Mouse (Mus musculus): ENCODE data around the gene Nit2. TPM values are rescaled to one million over a fixed set of nuclear protein-coding genes. Genes with fewer than 3 reads are reported as not detected.

Nit2 gene
- polyA plus RNA-seq, 1 experiment from 2014 or later: 65.5 TPM

- peaks cover 25% of the 10 kb centered on the region for H3K36me3 ChIP-seq (ENCODE audit: control insufficient read depth, insufficient read depth, low read length)
- 94% methylated on average over 4 of the region's 4 CpGs for WGBS
- ATAC-seq (ENCODE audit: low read depth): no peak
Measured at GRCm38 (mm10) chr16:57151437-57151836, 15.7 kb downstream of the Nit2 start.

DNA sequence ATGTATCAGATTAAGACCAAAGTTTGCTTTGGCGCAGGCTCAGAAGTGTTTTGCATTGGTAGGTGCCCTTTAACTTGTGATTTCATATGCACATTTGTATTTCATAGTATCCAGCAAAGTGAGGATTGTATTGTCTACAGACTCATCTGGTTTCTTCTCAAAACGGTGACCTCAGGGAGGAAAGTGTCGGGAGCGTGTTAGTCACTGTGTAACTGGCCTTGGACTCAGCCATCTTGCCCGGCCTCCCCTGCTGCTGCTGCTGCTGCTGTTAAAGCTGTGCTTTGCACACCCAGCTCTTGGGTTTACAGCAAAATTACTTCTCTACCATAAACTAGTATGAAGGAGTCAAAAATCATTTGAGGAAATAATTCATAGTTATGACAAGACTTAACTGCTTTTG is 22.4 kb downstream of the Nit2 start:
- WGBS: 97% methylated on average over 5 of the region's 5 CpGs

More at GRCm38 (mm10) chr16:57151437-57151836, 15.7 kb downstream of the Nit2 start:
- Histone ChIP-seq H3K9ac (ENCODE audit: low read length) (no peak overlapping the region), H3K9me3 (ENCODE audit: control insufficient read depth, low read length) (no peaks in the 10 kb centered on the region), H3K4me1 (replicated peaks; ENCODE audit: control insufficient read depth, insufficient read depth, low read length) (no peaks in the 10 kb centered on the region), H3K4me2 (ENCODE audit: low read depth, low read length) (no peak overlapping the region), H3K27ac (ENCODE audit: low read length) (no peak overlapping the region), H3K27me3 (ENCODE audit: control insufficient read depth, insufficient read depth, low read depth, low read length) (no peaks in the 10 kb centered on the region), H3K4me3 (ENCODE audit: low read length) (no peak overlapping the region)

DNA sequence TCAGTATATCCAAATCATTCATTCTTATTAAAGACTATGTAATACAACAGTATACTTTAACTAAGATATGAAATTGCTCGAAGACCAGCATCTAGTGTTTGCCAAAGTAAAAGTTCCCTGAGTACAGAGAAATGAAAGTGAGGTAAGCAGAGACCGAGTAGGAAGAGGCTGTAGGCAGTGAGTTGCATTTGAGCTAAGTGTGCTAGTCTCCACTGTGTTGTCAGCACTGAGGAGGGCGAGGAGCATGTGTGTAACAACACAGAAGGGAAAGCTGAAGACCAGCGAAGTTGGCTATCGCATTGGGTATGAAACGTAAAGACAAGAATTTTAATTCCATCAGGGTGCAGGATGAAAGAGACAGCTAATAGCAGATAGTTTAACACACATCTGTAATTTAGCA is 33.5 kb downstream of the Nit2 start:
- H3K4me2 ChIP-seq (ENCODE audit: low read depth, low read length): no peak overlapping the region
- no peak for ATAC-seq (ENCODE audit: low read depth)
- no peaks in the 10 kb centered on the region for H3K4me1 ChIP-seq (replicated peaks; ENCODE audit: control insufficient read depth, insufficient read depth, low read length)
- H3K36me3 ChIP-seq (ENCODE audit: control insufficient read depth, insufficient read depth, low read length): peaks cover 10% of the 10 kb centered on the region
- no peaks in the 10 kb centered on the region for H3K9me3 ChIP-seq (ENCODE audit: control insufficient read depth, low read length)
- no peak overlapping the region for H3K4me3 ChIP-seq (ENCODE audit: low read length)
- no peaks in the 10 kb centered on the region for H3K27me3 ChIP-seq (ENCODE audit: control insufficient read depth, insufficient read depth, low read depth, low read length)
- no peak overlapping the region for H3K27ac ChIP-seq (ENCODE audit: low read length)
- WGBS: 91% methylated on average over 6 of the region's 6 CpGs
- H3K9ac ChIP-seq (ENCODE audit: low read length): no peak overlapping the region

More for the DNA sequence above, 22.4 kb downstream of the Nit2 start:
- H3K27me3 ChIP-seq (ENCODE audit: control insufficient read depth, insufficient read depth, low read depth, low read length): no peaks in the 10 kb centered on the region
- no peak overlapping the region for H3K9ac ChIP-seq (ENCODE audit: low read length)
- no peak overlapping the region for H3K4me3 ChIP-seq (ENCODE audit: low read length)
- H3K4me1 ChIP-seq (replicated peaks; ENCODE audit: control insufficient read depth, insufficient read depth, low read length): no peaks in the 10 kb centered on the region
- H3K36me3 ChIP-seq (ENCODE audit: control insufficient read depth, insufficient read depth, low read length): peaks cover 28% of the 10 kb centered on the region
- no peak overlapping the region for H3K27ac ChIP-seq (ENCODE audit: low read length)
- H3K4me2 ChIP-seq (ENCODE audit: low read depth, low read length): no peak overlapping the region
- ATAC-seq (ENCODE audit: low read depth): no peak
- no peaks in the 10 kb centered on the region for H3K9me3 ChIP-seq (ENCODE audit: control insufficient read depth, low read length)

DNA sequence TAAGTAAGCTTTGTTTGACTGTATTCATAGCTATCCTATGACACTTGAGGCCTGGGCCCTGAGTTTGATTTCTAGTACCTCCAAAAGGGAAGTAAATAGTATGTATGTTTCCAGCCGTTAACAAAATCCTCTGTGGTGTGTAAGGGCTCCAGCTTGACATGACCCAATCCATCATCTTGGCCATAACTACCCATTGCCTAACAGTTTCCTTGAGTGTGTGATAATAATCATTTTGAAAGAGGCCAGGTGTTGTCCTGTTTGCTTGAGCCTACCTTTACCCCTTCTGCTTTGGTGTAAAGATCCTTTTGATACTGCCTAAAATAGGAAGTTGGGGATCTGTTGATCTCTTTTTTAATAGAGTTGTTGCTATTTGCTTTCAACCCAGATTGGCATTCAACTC is 34.8 kb downstream of the Nit2 start:
- H3K4me3 ChIP-seq (ENCODE audit: low read length): no peak overlapping the region
- 0 out of 2 replicates have a peak, but pooled peaks cover 4% of the 10 kb centered on the region for H3K4me1 ChIP-seq (replicated peaks; ENCODE audit: control insufficient read depth, insufficient read depth, low read length)
- H3K4me2 ChIP-seq (ENCODE audit: low read depth, low read length): no peak overlapping the region
- 34% methylated on average over 1 of the region's 1 CpGs for WGBS
- H3K9ac ChIP-seq (ENCODE audit: low read length): no peak overlapping the region
- no peaks in the 10 kb centered on the region for H3K9me3 ChIP-seq (ENCODE audit: control insufficient read depth, low read length)
- H3K36me3 ChIP-seq (ENCODE audit: control insufficient read depth, insufficient read depth, low read length): peaks cover 8% of the 10 kb centered on the region; the same call in 1 of the 2 replicates
- H3K27ac ChIP-seq (ENCODE audit: low read length): no peak overlapping the region
- H3K27me3 ChIP-seq (ENCODE audit: control insufficient read depth, insufficient read depth, low read depth, low read length): no peaks in the 10 kb centered on the region
- ATAC-seq (ENCODE audit: low read depth): no peak

DNA sequence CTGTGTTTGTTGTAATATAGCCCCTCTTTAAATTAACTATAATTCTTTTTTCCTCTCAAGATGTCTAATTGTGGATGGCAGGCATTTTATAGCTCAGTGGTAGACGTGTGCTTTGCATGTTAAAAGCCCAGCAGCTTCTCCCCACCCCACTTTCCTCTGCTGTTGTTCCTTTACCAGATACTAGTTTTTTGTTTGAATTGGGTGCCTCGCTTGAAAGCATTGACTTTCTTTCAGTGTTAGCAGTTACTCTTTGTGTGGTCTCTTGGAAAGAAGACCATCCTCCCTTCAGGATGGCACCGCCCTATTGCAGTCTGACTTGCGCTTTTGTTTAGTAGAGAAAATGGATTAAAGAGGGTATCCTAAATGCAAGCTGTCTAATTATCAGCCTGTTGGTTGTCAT is 35.6 kb downstream of the Nit2 start:
- no peak overlapping the region for H3K27ac ChIP-seq (ENCODE audit: low read length)
- 0 out of 2 replicates have a peak, but pooled peaks cover 4% of the 10 kb centered on the region for H3K4me1 ChIP-seq (replicated peaks; ENCODE audit: control insufficient read depth, insufficient read depth, low read length)
- no peak overlapping the region for H3K4me2 ChIP-seq (ENCODE audit: low read depth, low read length)
- no peak for ATAC-seq (ENCODE audit: low read depth)
- no peak overlapping the region for H3K9ac ChIP-seq (ENCODE audit: low read length)
- H3K27me3 ChIP-seq (ENCODE audit: control insufficient read depth, insufficient read depth, low read depth, low read length): no peaks in the 10 kb centered on the region
- peaks cover 6% of the 10 kb centered on the region; the same call in 1 of the 2 replicates for H3K36me3 ChIP-seq (ENCODE audit: control insufficient read depth, insufficient read depth, low read length)
- no peak overlapping the region for H3K4me3 ChIP-seq (ENCODE audit: low read length)
- no peaks in the 10 kb centered on the region for H3K9me3 ChIP-seq (ENCODE audit: control insufficient read depth, low read length)
- 88% methylated on average over 4 of the region's 4 CpGs for WGBS

GRCm38 (mm10) chr16:57130752-57131400 is 36.3 kb downstream of the Nit2 start:
- H3K36me3 ChIP-seq (ENCODE audit: control insufficient read depth, insufficient read depth, low read length): peaks cover 6% of the 10 kb centered on the region; the same call in 1 of the 2 replicates
- no peaks in the 10 kb centered on the region for H3K27me3 ChIP-seq (ENCODE audit: control insufficient read depth, insufficient read depth, low read depth, low read length)
- H3K27ac ChIP-seq (ENCODE audit: low read length): no peak overlapping the region
- 0 out of 2 replicates have a peak, but pooled peaks cover 4% of the 10 kb centered on the region for H3K4me1 ChIP-seq (replicated peaks; ENCODE audit: control insufficient read depth, insufficient read depth, low read length)
- no peaks in the 10 kb centered on the region for H3K9me3 ChIP-seq (ENCODE audit: control insufficient read depth, low read length)
- ATAC-seq (ENCODE audit: low read depth): no peak
- WGBS: 83% methylated on average over 3 of the region's 3 CpGs
- no peak overlapping the region for H3K4me2 ChIP-seq (ENCODE audit: low read depth, low read length)
- H3K4me3 ChIP-seq (ENCODE audit: low read length): no peak overlapping the region
- no peak overlapping the region for H3K9ac ChIP-seq (ENCODE audit: low read length)

GRCm38 (mm10) chr16:57127825-57128224 is 39.3 kb downstream of the Nit2 start:
- H3K27me3 ChIP-seq (ENCODE audit: control insufficient read depth, insufficient read depth, low read depth, low read length): no peaks in the 10 kb centered on the region
- H3K9ac ChIP-seq (ENCODE audit: low read length): no peak overlapping the region
- 63% methylated on average over 2 of the region's 2 CpGs for whole genome bisulfite sequencing
- peaks cover 14% of the 10 kb centered on the region for H3K4me1 ChIP-seq (replicated peaks; ENCODE audit: control insufficient read depth, insufficient read depth, low read length)
- no peak overlapping the region for H3K27ac ChIP-seq (ENCODE audit: low read length)
- no peaks in the 10 kb centered on the region for H3K36me3 ChIP-seq (ENCODE audit: control insufficient read depth, insufficient read depth, low read length)
- H3K9me3 ChIP-seq (ENCODE audit: control insufficient read depth, low read length): no peaks in the 10 kb centered on the region
- ATAC-seq (ENCODE audit: low read depth): no peak
- no peak overlapping the region for H3K4me3 ChIP-seq (ENCODE audit: low read length)
- no peak overlapping the region for H3K4me2 ChIP-seq (ENCODE audit: low read depth, low read length)

DNA sequence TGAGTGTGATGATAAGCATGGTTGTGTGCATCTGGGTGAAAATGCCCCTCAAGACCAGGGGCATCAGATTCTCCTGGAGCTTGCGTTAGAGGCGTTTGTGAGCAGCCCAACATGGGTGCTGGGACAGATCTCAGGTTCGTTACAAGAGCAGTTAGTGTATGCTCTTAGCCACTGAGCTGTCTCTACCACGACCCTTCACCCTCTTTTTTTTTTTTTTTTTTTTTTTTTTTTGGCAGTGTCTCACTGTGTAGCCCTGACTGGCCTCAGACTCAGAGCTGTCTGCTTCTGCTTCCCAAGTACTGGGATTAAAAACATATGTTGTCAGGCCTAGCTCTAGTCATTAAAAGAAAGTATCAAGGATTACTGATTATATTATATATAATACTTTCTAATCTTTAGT is 40.9 kb downstream of the Nit2 start:
- no peak for ATAC-seq (ENCODE audit: low read depth)
- H3K4me3 ChIP-seq (ENCODE audit: low read length): no peak overlapping the region
- H3K27me3 ChIP-seq (ENCODE audit: control insufficient read depth, insufficient read depth, low read depth, low read length): no peaks in the 10 kb centered on the region
- H3K36me3 ChIP-seq (ENCODE audit: control insufficient read depth, insufficient read depth, low read length): no peaks in the 10 kb centered on the region
- H3K9me3 ChIP-seq (ENCODE audit: control insufficient read depth, low read length): no peaks in the 10 kb centered on the region
- no peak overlapping the region for H3K4me2 ChIP-seq (ENCODE audit: low read depth, low read length)
- H3K27ac ChIP-seq (ENCODE audit: low read length): no peak overlapping the region
- peaks cover 17% of the 10 kb centered on the region for H3K4me1 ChIP-seq (replicated peaks; ENCODE audit: control insufficient read depth, insufficient read depth, low read length)
- WGBS: 56% methylated on average over 4 of the region's 4 CpGs
- H3K9ac ChIP-seq (ENCODE audit: low read length): no peak overlapping the region

DNA sequence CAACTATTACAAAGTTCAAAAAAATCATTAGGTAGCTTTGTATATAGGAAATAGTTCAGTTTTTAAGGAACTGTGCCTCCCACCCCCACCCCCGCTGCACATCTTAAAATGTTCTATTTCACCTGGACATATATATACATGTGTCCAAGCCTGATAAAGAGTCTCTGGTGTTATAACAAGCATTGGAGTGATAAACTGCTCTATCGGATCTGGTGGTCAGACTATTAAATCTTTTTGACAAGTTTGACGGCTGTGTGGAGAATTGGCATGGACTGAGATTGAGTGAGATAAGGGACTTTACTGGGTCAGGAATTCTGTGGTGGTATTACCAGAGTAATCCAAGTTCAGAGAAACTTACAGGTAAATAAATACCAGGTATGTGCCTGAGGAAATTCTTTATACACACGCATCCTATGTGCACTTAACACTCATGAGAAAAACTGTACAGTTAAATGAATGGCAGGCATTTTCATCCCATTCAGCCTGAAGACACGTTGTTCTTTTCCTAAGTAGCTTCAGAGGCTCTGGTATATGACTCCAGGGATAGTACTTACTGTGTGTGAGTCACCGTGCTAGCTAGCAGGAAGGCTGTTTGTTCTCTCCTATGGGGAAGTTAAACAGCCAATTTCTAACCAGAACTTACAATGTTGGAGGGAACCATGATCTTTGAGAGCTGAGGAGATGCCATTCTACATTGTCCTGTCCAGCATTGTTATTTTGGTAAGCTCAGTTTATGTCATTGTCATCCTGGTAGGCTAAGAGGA is 44.3 kb downstream of the Nit2 start:
- no peaks in the 10 kb centered on the region for H3K27me3 ChIP-seq (ENCODE audit: control insufficient read depth, insufficient read depth, low read depth, low read length)
- ATAC-seq (ENCODE audit: low read depth): no peak
- WGBS: 31% methylated on average over 6 of the region's 6 CpGs
- no peak overlapping the region for H3K27ac ChIP-seq (ENCODE audit: low read length)
- H3K4me3 ChIP-seq (ENCODE audit: low read length): peak overlapping the region; percentile 94
- H3K4me2 ChIP-seq (ENCODE audit: low read depth, low read length): peak overlapping the region; percentile 76
- no peaks in the 10 kb centered on the region for H3K9me3 ChIP-seq (ENCODE audit: control insufficient read depth, low read length)
- H3K4me1 ChIP-seq (replicated peaks; ENCODE audit: control insufficient read depth, insufficient read depth, low read length): peaks cover 21% of the 10 kb centered on the region
- peak overlapping the region; percentile 99 for H3K9ac ChIP-seq (ENCODE audit: low read length)
- H3K36me3 ChIP-seq (ENCODE audit: control insufficient read depth, insufficient read depth, low read length): no peaks in the 10 kb centered on the region
